Mouse (Mus musculus): ENCODE data around the gene U90926.

U90926 gene

GRCm38 (mm10) chr5:92215308-92215707 lies at the start of gene U90926:
TSS of gene U90926 (minus strand) at chr5:92215408.
- no peak for DNase-seq (ENCODE audit: low read depth, low spot score)

DNA sequence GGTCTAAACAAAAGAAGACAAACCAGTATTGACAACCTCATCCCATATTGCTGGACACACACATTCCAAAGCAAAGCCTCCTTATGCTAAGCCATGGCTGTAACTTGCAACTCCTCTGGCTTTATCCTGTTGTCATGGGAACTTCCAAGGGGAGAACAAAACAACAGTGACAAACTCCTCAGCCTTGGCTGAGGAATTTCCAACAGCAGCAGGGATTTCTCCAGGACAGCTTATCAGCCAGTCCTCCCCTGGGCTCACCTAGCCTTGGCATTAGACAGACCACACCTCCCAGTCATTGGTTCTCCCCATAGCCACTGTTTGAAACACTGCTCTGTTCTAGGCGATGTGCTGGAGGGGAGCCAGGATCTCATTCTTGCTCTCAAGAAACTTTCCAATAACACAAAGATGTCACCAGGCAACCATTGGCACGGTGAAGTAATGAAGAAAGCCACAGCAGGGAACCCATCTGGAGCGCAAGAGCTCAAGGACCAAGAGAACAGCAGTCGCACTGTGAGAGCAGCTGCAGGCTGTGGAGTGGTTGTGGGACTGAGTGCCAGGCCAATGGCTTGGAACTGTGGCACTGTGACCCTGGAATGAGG lies 48.7 kb upstream of the U90926 start:
- DNase-seq (ENCODE audit: low read depth, low spot score) = no peak

- DNase-seq (ENCODE audit: low read depth, low spot score) = no peak
Measured at GRCm38 (mm10) chr5:92262646-92263045, 47.4 kb upstream of the U90926 start.

DNA sequence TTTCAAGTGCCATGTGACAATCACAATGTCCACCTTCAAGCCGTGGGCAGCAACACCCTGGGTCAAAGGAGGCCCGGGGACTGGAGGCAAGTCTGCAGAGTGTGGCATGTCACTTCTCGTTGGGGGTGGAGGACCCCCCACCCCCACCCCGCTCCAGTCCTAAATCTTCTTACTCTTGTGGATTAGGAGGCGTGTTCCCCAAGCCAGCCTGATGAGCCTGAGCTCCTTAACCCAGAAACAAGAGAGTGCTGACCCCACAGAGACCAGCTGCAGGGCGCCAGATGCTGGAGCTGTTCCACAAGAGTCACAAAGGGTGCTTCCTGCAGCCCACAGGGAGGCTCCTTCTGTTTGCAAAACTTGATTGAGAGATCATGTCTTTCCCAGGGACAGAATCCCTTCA lies 41.0 kb upstream of the U90926 start, which contains the start of gene Ppef2:
TSS of gene Ppef2 (minus strand) at position 61 of the 400 bp plus-strand sequence.
- no peak for DNase-seq (ENCODE audit: low read depth, low spot score)

DNA sequence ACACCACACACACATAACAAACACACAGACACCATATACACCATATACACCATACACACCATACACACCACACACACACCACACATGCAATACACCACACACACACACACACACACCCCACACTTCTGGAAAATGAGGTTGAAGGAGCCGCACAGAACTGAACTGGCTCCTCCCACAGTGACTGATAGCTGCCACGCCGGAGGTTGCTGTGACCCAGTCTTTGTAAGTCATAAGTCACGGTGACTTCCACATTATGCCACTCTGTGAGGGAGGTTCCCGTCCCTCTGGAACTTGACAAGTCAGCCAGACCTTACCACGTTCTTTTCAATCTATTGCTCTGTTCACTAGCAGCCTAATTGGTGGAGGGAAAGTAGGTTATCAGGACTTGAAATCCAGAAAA lies 39.3 kb upstream of the U90926 start:
- DNase-seq (ENCODE audit: low read depth, low spot score) = no peak

DNA sequence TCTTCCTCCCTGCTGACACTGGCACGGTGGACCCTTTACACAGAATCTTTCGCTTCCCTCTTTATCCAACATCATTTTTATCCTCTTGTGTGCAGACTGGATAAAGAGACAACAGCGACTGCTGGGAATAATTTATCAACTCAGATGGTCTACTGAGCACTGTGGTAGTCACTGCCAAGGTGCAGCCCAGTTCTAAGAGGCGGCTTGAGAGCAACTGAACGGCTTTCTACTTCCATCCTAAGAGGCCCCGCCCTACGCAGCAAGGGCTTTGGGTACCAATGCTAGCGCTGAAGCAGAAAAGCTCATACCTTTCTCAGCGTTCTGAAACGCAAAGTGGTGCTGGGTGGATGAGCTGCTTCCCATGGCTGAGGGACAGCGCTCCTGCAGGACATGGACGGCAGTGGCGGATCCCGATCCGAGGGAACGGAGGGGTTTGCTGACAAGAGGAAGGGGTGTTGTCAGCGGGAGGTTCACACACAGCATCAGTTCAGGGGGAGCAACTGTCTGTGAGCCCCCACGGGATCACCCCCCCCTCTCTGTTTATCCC lies 37.7 kb upstream of the U90926 start:
- no peak for DNase-seq (ENCODE audit: low read depth, low spot score)

GRCm38 (mm10) chr5:92252031-92252430 lies 36.8 kb upstream of the U90926 start:
- no peak for DNase-seq (ENCODE audit: low read depth, low spot score)

DNA sequence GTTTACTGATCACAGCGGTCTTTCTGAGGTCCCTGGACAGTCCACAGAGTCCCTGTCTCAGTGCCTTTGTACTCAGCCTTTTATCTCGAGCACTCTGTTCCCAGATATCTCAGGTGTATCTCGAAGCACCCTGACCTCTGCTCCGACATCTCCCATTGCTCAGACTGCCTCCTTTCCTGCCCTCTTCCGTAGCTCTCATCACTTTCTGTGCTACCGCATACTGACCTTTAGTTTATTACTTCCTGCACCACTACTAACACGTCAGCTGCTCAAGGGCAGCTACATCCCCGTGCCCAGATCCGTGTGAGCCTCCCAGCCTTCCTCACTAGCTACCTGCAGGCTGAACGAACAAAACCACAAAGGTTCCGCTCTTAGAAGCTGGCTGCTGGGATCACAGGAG lies 33.4 kb upstream of the U90926 start:
- DNase-seq (ENCODE audit: low read depth, low spot score) = no peak

GRCm38 (mm10) chr5:92245483-92245882 lies 30.3 kb upstream of the U90926 start:
- DNase-seq (ENCODE audit: low read depth, low spot score) = no peak

- DNase-seq (ENCODE audit: low read depth, low spot score) = no peak
Measured at GRCm38 (mm10) chr5:92244900-92245299, 29.7 kb upstream of the U90926 start.

GRCm38 (mm10) chr5:92240769-92241168 lies 25.6 kb upstream of the U90926 start:
- no peak for DNase-seq (ENCODE audit: low read depth, low spot score)

- DNase-seq (ENCODE audit: low read depth, low spot score) = no peak
Measured at GRCm38 (mm10) chr5:92239333-92240232, 24.4 kb upstream of the U90926 start.

DNA sequence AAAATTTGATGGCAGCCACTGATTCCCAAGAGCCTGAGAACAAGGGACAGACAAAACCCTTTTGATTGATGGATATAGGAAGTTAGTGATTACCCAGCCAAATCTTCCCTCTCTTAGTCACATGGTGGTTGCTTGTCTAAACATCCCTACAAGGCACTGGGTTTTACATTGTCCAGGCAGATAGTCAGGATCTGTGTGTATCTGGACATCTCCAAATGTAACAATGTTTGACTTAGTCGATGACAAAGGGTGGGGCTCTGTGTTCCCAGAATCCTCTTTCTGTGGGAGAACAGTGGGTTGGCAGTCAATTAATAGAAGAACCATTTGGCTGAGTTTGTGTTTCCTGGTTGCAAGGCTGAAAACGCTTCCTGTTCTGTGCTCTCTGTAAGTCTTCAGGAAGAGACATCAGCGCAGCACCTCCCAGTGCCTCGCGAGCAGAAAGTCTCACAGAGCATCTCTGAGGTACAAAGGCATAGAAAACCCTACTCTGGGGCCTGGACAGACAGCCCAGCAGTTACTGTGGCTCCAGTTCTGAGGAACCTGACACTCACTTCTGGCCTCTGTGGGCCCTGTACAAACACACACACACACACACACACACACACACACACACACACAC lies 19.8 kb upstream of the U90926 start:
- no peak for DNase-seq (ENCODE audit: low read depth, low spot score)

DNA sequence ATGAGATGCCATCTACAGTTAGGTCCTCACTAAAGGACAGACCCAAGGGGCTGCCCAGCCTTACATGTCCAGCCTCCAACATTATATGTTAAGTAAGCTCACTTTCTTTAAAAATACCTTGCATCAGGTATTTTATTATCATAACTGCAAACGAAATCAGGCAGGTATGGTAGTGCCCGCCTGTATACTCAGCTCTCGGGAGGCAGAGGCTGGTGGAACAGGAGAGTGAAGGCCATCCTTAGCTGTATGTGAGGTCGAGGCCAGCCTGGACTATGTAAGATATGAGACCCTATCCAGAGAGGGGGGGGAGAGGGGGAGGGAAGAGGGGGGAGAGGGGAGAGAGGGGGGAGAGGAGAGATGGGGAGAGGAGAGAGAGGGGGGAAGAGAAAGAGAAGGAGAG lies 18.2 kb upstream of the U90926 start:
- no peak for DNase-seq (ENCODE audit: low read depth, low spot score)

DNA sequence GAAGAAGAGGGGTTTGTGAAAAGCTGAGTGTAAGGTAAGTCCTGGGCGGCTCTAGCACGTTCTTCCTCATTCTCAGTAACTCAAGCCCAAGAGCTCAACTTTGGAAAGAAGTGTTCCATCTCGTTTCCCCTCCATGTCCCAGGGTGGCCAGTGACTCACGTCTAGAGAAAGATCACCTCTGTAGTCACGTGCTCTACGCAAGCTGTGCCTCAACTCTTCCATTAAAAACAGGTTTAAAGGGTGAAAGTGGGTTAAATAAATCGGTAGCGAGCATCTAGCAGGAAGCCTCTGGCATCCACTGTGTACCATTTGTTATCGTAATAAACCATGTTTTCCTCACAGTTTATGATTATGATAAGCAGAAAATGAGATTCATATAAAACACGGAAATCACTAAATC lies 16.6 kb upstream of the U90926 start:
- DNase-seq (ENCODE audit: low read depth, low spot score) = no peak

- no peak for DNase-seq (ENCODE audit: low read depth, low spot score)
Measured at GRCm38 (mm10) chr5:92230306-92230705, 15.1 kb upstream of the U90926 start.

- no peak for DNase-seq (ENCODE audit: low read depth, low spot score)
Measured at GRCm38 (mm10) chr5:92229514-92229913, 14.3 kb upstream of the U90926 start.

- no peak for DNase-seq (ENCODE audit: low read depth, low spot score)
Measured at GRCm38 (mm10) chr5:92228776-92229175, 13.6 kb upstream of the U90926 start.

DNA sequence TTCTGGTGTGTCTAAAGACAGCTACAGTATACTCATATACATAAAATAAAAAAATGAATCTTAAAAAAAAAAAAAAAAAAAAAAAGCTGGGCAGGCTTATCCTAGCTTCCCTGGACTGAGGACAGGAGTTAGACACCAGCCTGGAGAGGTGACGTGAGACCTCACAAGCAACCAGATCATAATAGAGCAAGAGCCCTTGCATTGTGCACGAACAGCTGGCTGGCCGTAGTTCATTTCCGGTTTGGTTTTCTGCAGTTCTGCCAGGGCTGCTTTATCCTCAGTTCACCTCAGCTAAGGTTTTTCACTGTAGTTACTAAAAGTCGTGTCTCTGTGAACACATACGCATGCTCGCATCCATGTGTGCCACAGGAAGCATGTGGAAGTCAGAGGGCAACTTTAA lies 12.6 kb upstream of the U90926 start:
- DNase-seq (ENCODE audit: low read depth, low spot score) = no peak

- DNase-seq (ENCODE audit: low read depth, low spot score) = no peak
Measured at GRCm38 (mm10) chr5:92220287-92220902, 5.2 kb upstream of the U90926 start.

- DNase-seq (ENCODE audit: low read depth, low spot score) = no peak
Measured at GRCm38 (mm10) chr5:92219826-92220225, 4.6 kb upstream of the U90926 start.
